Mouse (Mus musculus): ENCODE data around the gene Slc20a1.

The Slc20a1 gene

GRCm38 (mm10) chr2:129186291-129186919, 12.2 kb upstream of the Slc20a1 start:
- DNase-seq (ENCODE audit: low spot score), result no peak

- DNase-seq (ENCODE audit: low spot score), result no peak
These were observed 6.0 kb upstream of the Slc20a1 start for GRCm38 (mm10) chr2:129192392-129193150.

- no peak for DNase-seq (ENCODE audit: low spot score)
These were observed 2.2 kb upstream of the Slc20a1 start for GRCm38 (mm10) chr2:129196317-129196716.

GRCm38 (mm10) chr2:129197197-129197596, 1.4 kb upstream of the Slc20a1 start:
- no peak for DNase-seq (ENCODE audit: low spot score)

- DNase-seq (ENCODE audit: low spot score), result no peak
These were observed 625 bp upstream of the Slc20a1 start for GRCm38 (mm10) chr2:129197843-129198435.

- no peak for DNase-seq (ENCODE audit: low spot score)
These were observed 943 bp downstream of the Slc20a1 start for GRCm38 (mm10) chr2:129199328-129200085.

GRCm38 (mm10) chr2:129205000-129205399, 6.4 kb downstream of the Slc20a1 start:
- no peak for DNase-seq (ENCODE audit: low spot score)

- DNase-seq (ENCODE audit: low spot score), result no peak
These were observed 8.3 kb downstream of the Slc20a1 start for GRCm38 (mm10) chr2:129206824-129207223.

GRCm38 (mm10) chr2:129208181-129208746, 9.7 kb downstream of the Slc20a1 start:
- no peak for DNase-seq (ENCODE audit: low spot score)

- no peak for DNase-seq (ENCODE audit: low spot score)
These were observed 11.7 kb downstream of the Slc20a1 start for GRCm38 (mm10) chr2:129210089-129210749.

- no peak for DNase-seq (ENCODE audit: low spot score)
These were observed 12.7 kb downstream of the Slc20a1 start for GRCm38 (mm10) chr2:129211255-129211654.

- DNase-seq (ENCODE audit: low spot score), result no peak
These were observed 13.4 kb downstream of the Slc20a1 start for GRCm38 (mm10) chr2:129211957-129212356.

- no peak for DNase-seq (ENCODE audit: low spot score)
These were observed 14.0 kb downstream of the Slc20a1 start for GRCm38 (mm10) chr2:129212566-129212965.

GRCm38 (mm10) chr2:129214774-129215173, 16.2 kb downstream of the Slc20a1 start:
- DNase-seq (ENCODE audit: low spot score), result no peak

- no peak for DNase-seq (ENCODE audit: low spot score)
These were observed 19.1 kb downstream of the Slc20a1 start for GRCm38 (mm10) chr2:129217612-129218185.

GRCm38 (mm10) chr2:129218537-129219105, 20.1 kb downstream of the Slc20a1 start:
- no peak for DNase-seq (ENCODE audit: low spot score)

GRCm38 (mm10) chr2:129221097-129221632, 22.6 kb downstream of the Slc20a1 start:
- no peak for DNase-seq (ENCODE audit: low spot score)

GRCm38 (mm10) chr2:129224178-129224577, 25.6 kb downstream of the Slc20a1 start:
- no peak for DNase-seq (ENCODE audit: low spot score)

- DNase-seq (ENCODE audit: low spot score), result no peak
These were observed 26.8 kb downstream of the Slc20a1 start for GRCm38 (mm10) chr2:129225251-129225819.

GRCm38 (mm10) chr2:129226296-129226851, 27.8 kb downstream of the Slc20a1 start:
- no peak for DNase-seq (ENCODE audit: low spot score)

Measured in urinary bladder, postnatal 25 days (tissue).